Comparison of ENCODE assay signal across 18 mouse cellular contexts in genomic region chr9:64953190-64953589, GRCm38 (mm10). TPM values are rescaled to one million over a fixed set of nuclear protein-coding genes. Genes with fewer than 3 reads are reported as not detected.
"Had no signal": no experiment of that assay in that cellular context is flagged by ENCODE, and none has a peak within 500 bp of the region (broad histone marks: within the 10 kb centered on the region; RNA-seq: fewer than 3 reads in every experiment).

No protein-coding gene starts in this region.

- ATAC-seq: hindbrain, embryonic 16.5 days; inflammation-experienced regulatory T-cells, adult 6 months; intestine, postnatal 0 days; midbrain, embryonic 16.5 days had no signal

- H3K36me3 ChIP-seq: limb, embryonic 13.5 days; midbrain, embryonic 12.5 days; neural tube, embryonic 13.5 days had no signal

- H3K4me1 ChIP-seq: limb, embryonic 13.5 days; midbrain, embryonic 12.5 days; neural tube, embryonic 13.5 days had no signal

- H3K27ac ChIP-seq: layer of hippocampus, adult 2 months; limb, embryonic 13.5 days; midbrain, embryonic 12.5 days; neural tube, embryonic 13.5 days had no signal

- H3K9ac ChIP-seq: limb, embryonic 13.5 days; midbrain, embryonic 12.5 days; neural tube, embryonic 13.5 days had no signal

- H3K9me3 ChIP-seq: limb, embryonic 13.5 days; midbrain, embryonic 12.5 days; neural tube, embryonic 13.5 days had no signal

- DNase-seq: kidney, adult 8-10 months; kidney, postnatal 4 days; left cerebral cortex, postnatal 4 days; lung, postnatal 10 days; retina, postnatal 1 day; right cerebral cortex, postnatal 4 days; spleen, adult 18-20 months; thymus, postnatal 36 days had no signal

- H3K4me2 ChIP-seq: limb, embryonic 13.5 days; midbrain, embryonic 12.5 days; neural tube, embryonic 13.5 days had no signal

- H3K4me3 ChIP-seq: layer of hippocampus, adult 2 months; limb, embryonic 13.5 days; midbrain, embryonic 12.5 days; neural tube, embryonic 13.5 days had no signal

RNA-seq across cellular contexts. Expression of gene Slc24a1, which starts 1.8 kb away (rescaled TPM):
- polyA plus RNA-seq: kidney, embryonic 16.5 days; midbrain, embryonic 12.5 days; stomach, embryonic 14.5 days had no signal
